ENCODE assay signal across 8 mouse cellular contexts in the genomic region with DNA sequence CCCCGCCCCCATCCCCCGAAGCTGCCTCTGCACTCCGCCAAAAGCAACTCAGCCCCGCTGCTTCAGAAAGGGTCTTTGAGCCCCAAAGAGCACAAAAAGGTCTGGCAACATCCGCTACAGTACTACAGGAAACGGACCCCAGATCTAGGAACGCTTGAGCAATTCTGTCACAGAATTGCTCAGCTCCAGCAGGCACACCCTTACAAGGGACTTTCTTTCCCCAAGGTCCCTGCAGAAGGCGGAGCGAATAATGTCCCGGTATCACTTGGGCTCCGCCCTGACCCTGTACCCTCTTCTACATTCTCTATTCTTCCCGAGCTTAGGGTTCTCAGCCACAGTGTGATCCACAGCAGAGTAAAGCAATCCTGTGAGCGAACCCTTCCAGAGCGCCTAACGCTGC. TPM values are rescaled to one million over a fixed set of nuclear protein-coding genes. Genes with fewer than 3 reads are reported as not detected.
A peak's percentile ranks its signal among the peaks of the same experiment; 100 is the strongest.
DNase-seq lines count a peak whose midpoint lies in the region; ATAC-seq and TF ChIP-seq lines count a peak whose summit lies in the region.

No protein-coding gene starts in this region.

- H3K9ac ChIP-seq in MEL (ENCODE audit: control insufficient read depth, low read depth, low read length, poor library complexity, severe bottlenecking): peak overlapping the region; percentile 77
- H3K9ac ChIP-seq in heart, embryonic 15.5 days: peak overlapping the region; percentile 56
- H3K9ac ChIP-seq in liver, embryonic 16.5 days (ENCODE audit: low read depth, low read length): peak overlapping the region; percentile 28; the same call in 1 of the 2 replicates
- 0 out of 2 replicates have a peak overlapping the region, but pooled peaks have one; percentile 36 for H3K9ac ChIP-seq in stomach, embryonic 14.5 days (replicated peaks; ENCODE audit: low read depth, low read length)

- no peak for TF ChIP-seq RAD21 in MEL (IDR thresholded peaks at IDR 0.05; ENCODE audit: low read depth, low read length)

- TF ChIP-seq CTCF in kidney, adult 2 months (conservative IDR thresholded peaks at IDR 0.05; ENCODE audit: insufficient read depth, insufficient read length, low read depth, low read length): no peak
- no peak for TF ChIP-seq CTCF in MEL (IDR thresholded peaks at IDR 0.05 in 2 of 3, conservative IDR thresholded peaks at IDR 0.05 in 1 of 3; ENCODE audit: control insufficient read depth in 1 of 3, insufficient read depth in 1 of 3, low read depth in 2 of 3, low read length in 3 of 3, poor library complexity in 1 of 3, severe bottlenecking in 1 of 3)

- H3K4me1 ChIP-seq in kidney, adult 2 months (ENCODE audit: control insufficient read depth, insufficient read depth, low read length): peaks cover 3% of the 10 kb centered on the region
- H3K4me1 ChIP-seq in MEL (ENCODE audit: control insufficient read depth in 1 of 2, insufficient read depth in 2 of 2, low read length in 2 of 2): peaks cover 0 to 17% of the 10 kb centered on the region in 2 experiments; a peak in 2 of 4 replicates
- peaks cover 19% of the 10 kb centered on the region for H3K4me1 ChIP-seq in heart, embryonic 15.5 days (replicated peaks)
- H3K4me1 ChIP-seq in liver, embryonic 16.5 days (ENCODE audit: control insufficient read depth, low read depth, low read length): peaks cover 23% of the 10 kb centered on the region
- no peaks in the 10 kb centered on the region for H3K4me1 ChIP-seq in stomach, embryonic 14.5 days (ENCODE audit: control insufficient read depth, insufficient read depth, low read length)

- H3K36me3 ChIP-seq in kidney, adult 2 months (ENCODE audit: control insufficient read depth, insufficient read depth, low read length): no peaks in the 10 kb centered on the region
- H3K36me3 ChIP-seq in MEL (ENCODE audit: control insufficient read depth in 1 of 2, insufficient read depth in 2 of 2, low read length in 2 of 2): peaks cover 0 to 12% of the 10 kb centered on the region in 2 experiments; a peak in 3 of 4 replicates
- H3K36me3 ChIP-seq in heart, embryonic 15.5 days: peaks cover 15% of the 10 kb centered on the region
- H3K36me3 ChIP-seq in liver, embryonic 16.5 days (ENCODE audit: control insufficient read depth, insufficient read depth): no peaks in the 10 kb centered on the region
- peaks cover 18% of the 10 kb centered on the region for H3K36me3 ChIP-seq in stomach, embryonic 14.5 days (ENCODE audit: control insufficient read depth, insufficient read depth, low read length)

- ATAC-seq in heart, embryonic 15.5 days (replicated peaks; ENCODE audit: insufficient number of reproducible peaks, insufficient read depth, low FRiP score, low read depth): peak; percentile 16
- peak; percentile 9 for ATAC-seq in liver, embryonic 16.5 days (ENCODE audit: low read depth)
- ATAC-seq in stomach, embryonic 14.5 days (ENCODE audit: insufficient number of reproducible peaks, insufficient read depth, low FRiP score, low read depth): peak; percentile 7; the same call in 1 of the 2 replicates

- TF ChIP-seq EP300 in MEL (IDR thresholded peaks at IDR 0.05; ENCODE audit: low read depth in 1 of 2, low read length in 2 of 2): no peak

- H3K79me2 ChIP-seq in MEL (ENCODE audit: control insufficient read depth, insufficient read depth, low read length, poor library complexity): peaks cover 18% of the 10 kb centered on the region

- no peak for DNase-seq in kidney, adult 2 months
- no peak for DNase-seq in kidney, adult 18-20 months
- DNase-seq in MEL (ENCODE audit: low read depth, low spot score) (peak; percentile 70), MN1 (ENCODE audit: low spot score) (no peak)
- DNase-seq in cerebellum, adult 18-20 months: no peak

- H3K27ac ChIP-seq in kidney, adult 2 months (ENCODE audit: insufficient read depth, low read depth, low read length): peak overlapping the region; percentile 91
- peak overlapping the region; percentile 55 for H3K27ac ChIP-seq in MEL (ENCODE audit: control insufficient read depth, low read depth, low read length)
- H3K27ac ChIP-seq in heart, embryonic 15.5 days: peak overlapping the region; percentile 91
- peak overlapping the region; percentile 50; the same call in 1 of the 2 replicates for H3K27ac ChIP-seq in liver, embryonic 16.5 days (ENCODE audit: low read length)
- peak overlapping the region; percentile 90 for H3K27ac ChIP-seq in stomach, embryonic 14.5 days (ENCODE audit: low read length)

- peak overlapping the region; percentile 71 for H3K4me3 ChIP-seq in kidney, adult 2 months (ENCODE audit: insufficient read depth, low read depth, low read length)
- peak overlapping the region; percentile 61 to 69 for H3K4me3 ChIP-seq in MEL (ENCODE audit: control insufficient read depth in 1 of 2, insufficient read depth in 1 of 2, low read depth in 2 of 2, low read length in 2 of 2)
- peak overlapping the region; percentile 64 for H3K4me3 ChIP-seq in heart, embryonic 15.5 days
- H3K4me3 ChIP-seq in liver, embryonic 16.5 days (ENCODE audit: low read depth, low read length): peak overlapping the region; percentile 63
- peak overlapping the region; percentile 52 for H3K4me3 ChIP-seq in stomach, embryonic 14.5 days (ENCODE audit: low read depth, low read length)

- no peak for TF ChIP-seq POLR2A in kidney, adult 2 months (IDR thresholded peaks at IDR 0.05; ENCODE audit: low read depth, low read length)
- no peak for TF ChIP-seq POLR2A in MEL (IDR thresholded peaks at IDR 0.05; ENCODE audit: control insufficient read depth in 1 of 2, insufficient read depth in 1 of 2, low read depth in 1 of 2, low read length in 2 of 2, poor library complexity in 1 of 2)

- H3K9me3 ChIP-seq in MEL (replicated peaks; ENCODE audit: insufficient read depth, low read length): no peaks in the 10 kb centered on the region
- no peaks in the 10 kb centered on the region for H3K9me3 ChIP-seq in heart, embryonic 15.5 days (replicated peaks)
- H3K9me3 ChIP-seq in liver, embryonic 16.5 days (replicated peaks; ENCODE audit: control insufficient read depth, low read length): no peaks in the 10 kb centered on the region
- H3K9me3 ChIP-seq in stomach, embryonic 14.5 days (ENCODE audit: control insufficient read depth, low read depth, low read length): no peaks in the 10 kb centered on the region

- no peaks in the 10 kb centered on the region for H3K27me3 ChIP-seq in kidney, adult 2 months (replicated peaks; ENCODE audit: control insufficient read depth, insufficient read depth, low read length)
- no peaks in the 10 kb centered on the region for H3K27me3 ChIP-seq in MEL (ENCODE audit: control insufficient read depth in 1 of 2, insufficient read depth in 2 of 2, low read length in 2 of 2)
- no peaks in the 10 kb centered on the region for H3K27me3 ChIP-seq in heart, embryonic 15.5 days
- H3K27me3 ChIP-seq in liver, embryonic 16.5 days (ENCODE audit: control insufficient read depth, insufficient read depth, low read depth, low read length): no peaks in the 10 kb centered on the region; the same call in 1 of the 2 replicates
- no peaks in the 10 kb centered on the region for H3K27me3 ChIP-seq in stomach, embryonic 14.5 days (ENCODE audit: control insufficient read depth, insufficient read depth, low read length)

- peak overlapping the region; percentile 70 for H3K4me2 ChIP-seq in heart, embryonic 15.5 days
- peak overlapping the region; percentile 91 for H3K4me2 ChIP-seq in liver, embryonic 16.5 days (ENCODE audit: low read depth, low read length)
- peak overlapping the region; percentile 41 for H3K4me2 ChIP-seq in stomach, embryonic 14.5 days (replicated peaks; ENCODE audit: low read depth, low read length)

- 1% methylated on average over 15 of the region's 15 CpGs for WGBS in kidney, adult 2 months
- WGBS in heart, embryonic 15.5 days: 4% methylated on average over 15 of the region's 15 CpGs
- 23% methylated on average over 14 of the region's 15 CpGs for WGBS in liver, embryonic 16.5 days (ENCODE audit: insufficient replicate concordance)
- WGBS in stomach, embryonic 14.5 days: 21% methylated on average over 15 of the region's 15 CpGs

RNA-seq across cellular contexts. Expression of a gene that starts 2.9 kb away (rescaled TPM):
- polyA plus RNA-seq in kidney, adult 2 months (2012; rRNA removed): 125 and 161 TPM in 2 replicates
- 111 and 155 TPM in 2 replicates for total RNA-seq in MEL (2012; rRNA removed)
- polyA plus RNA-seq in MEL (2012; ENCODE audit: insufficient read depth in 1 of 2, insufficient read length in 2 of 2, low read depth in 1 of 2, low replicate concordance in 2 of 2, missing spikeins in 1 of 2): 100 to 1,000 TPM; 147 to 233 TPM
- 124 and 188 TPM in 2 replicates for polyA plus RNA-seq in heart, embryonic 15.5 days (2015; fragmentation: Nextera tagmentation; extraction: Ambion mirVana)
- 42.7 and 53.3 TPM in 2 replicates for polyA plus RNA-seq in liver, embryonic 16.5 days (2015; fragmentation: Nextera tagmentation; extraction: Ambion mirVana)
- polyA plus RNA-seq in stomach, embryonic 14.5 days (2014; fragmentation: Nextera tagmentation; extraction: Ambion mirVana): 515 and 563 TPM in 2 replicates

RNA-seq across cellular contexts. Expression of a gene that starts 7.8 kb away (rescaled TPM):
- 41.1 and 45.2 TPM in 2 replicates for polyA plus RNA-seq in kidney, adult 2 months (2012; rRNA removed)
- 52.2 and 55.5 TPM in 2 replicates for total RNA-seq in MEL (2012; rRNA removed)
- 100 to 1,000 TPM; 130 to 157 TPM for polyA plus RNA-seq in MEL (2012; ENCODE audit: insufficient read depth in 1 of 2, insufficient read length in 2 of 2, low read depth in 1 of 2, low replicate concordance in 2 of 2, missing spikeins in 1 of 2)
- polyA plus RNA-seq in heart, embryonic 15.5 days (2015; fragmentation: Nextera tagmentation; extraction: Ambion mirVana): 14.5 and 14.9 TPM in 2 replicates
- 7.4 and 7.7 TPM in 2 replicates for polyA plus RNA-seq in liver, embryonic 16.5 days (2015; fragmentation: Nextera tagmentation; extraction: Ambion mirVana)
- polyA plus RNA-seq in stomach, embryonic 14.5 days (2014; fragmentation: Nextera tagmentation; extraction: Ambion mirVana): 33.3 and 37.3 TPM in 2 replicates

RNA-seq across cellular contexts. Expression of a gene that starts 23.9 kb away (rescaled TPM):
- 1,301 and 1,460 TPM in 2 replicates for polyA plus RNA-seq in kidney, adult 2 months (2012; rRNA removed)
- 3,229 and 3,230 TPM in 2 replicates for total RNA-seq in MEL (2012; rRNA removed)
- polyA plus RNA-seq in MEL (2012; ENCODE audit: insufficient read depth in 1 of 2, insufficient read length in 2 of 2, low read depth in 1 of 2, low replicate concordance in 2 of 2, missing spikeins in 1 of 2): 100 to 1,000 TPM in 1 of 2 experiments, not detected in 1; 232 TPM
- 413 and 447 TPM in 2 replicates for polyA plus RNA-seq in heart, embryonic 15.5 days (2015; fragmentation: Nextera tagmentation; extraction: Ambion mirVana)
- 375 and 448 TPM in 2 replicates for polyA plus RNA-seq in liver, embryonic 16.5 days (2015; fragmentation: Nextera tagmentation; extraction: Ambion mirVana)
- polyA plus RNA-seq in stomach, embryonic 14.5 days (2014; fragmentation: Nextera tagmentation; extraction: Ambion mirVana): 893 and 924 TPM in 2 replicates

RNA-seq across cellular contexts. Expression of a gene that starts 35.0 kb away (rescaled TPM):
- polyA plus RNA-seq in kidney, adult 2 months (2012; rRNA removed): 79.6 and 104 TPM in 2 replicates
- total RNA-seq in MEL (2012; rRNA removed): 26.1 and 28.0 TPM in 2 replicates
- polyA plus RNA-seq in MEL (2012; ENCODE audit: insufficient read depth in 1 of 2, insufficient read length in 2 of 2, low read depth in 1 of 2, low replicate concordance in 2 of 2, missing spikeins in 1 of 2): 10 to 100 TPM in 1 of 2 experiments, not detected in 1; 34.1 TPM
- 70.3 and 76.6 TPM in 2 replicates for polyA plus RNA-seq in heart, embryonic 15.5 days (2015; fragmentation: Nextera tagmentation; extraction: Ambion mirVana)
- polyA plus RNA-seq in liver, embryonic 16.5 days (2015; fragmentation: Nextera tagmentation; extraction: Ambion mirVana): 27.8 and 30.2 TPM in 2 replicates
- polyA plus RNA-seq in stomach, embryonic 14.5 days (2014; fragmentation: Nextera tagmentation; extraction: Ambion mirVana): 64.6 and 67.5 TPM in 2 replicates

RNA-seq across cellular contexts. Expression of a gene that starts 35.4 kb away (rescaled TPM):
- 26.0 and 26.1 TPM in 2 replicates for polyA plus RNA-seq in kidney, adult 2 months (2012; rRNA removed)
- 5.0 and 5.6 TPM in 2 replicates for total RNA-seq in MEL (2012; rRNA removed)
- polyA plus RNA-seq in MEL (2012; ENCODE audit: insufficient read depth in 1 of 2, insufficient read length in 2 of 2, low read depth in 1 of 2, low replicate concordance in 2 of 2, missing spikeins in 1 of 2): 1 to 10 TPM in 1 of 2 experiments, not detected in 1; 9.5 TPM
- 14.3 and 17.2 TPM in 2 replicates for polyA plus RNA-seq in heart, embryonic 15.5 days (2015; fragmentation: Nextera tagmentation; extraction: Ambion mirVana)
- 22.0 and 23.6 TPM in 2 replicates for polyA plus RNA-seq in liver, embryonic 16.5 days (2015; fragmentation: Nextera tagmentation; extraction: Ambion mirVana)
- polyA plus RNA-seq in stomach, embryonic 14.5 days (2014; fragmentation: Nextera tagmentation; extraction: Ambion mirVana): 17.3 and 18.7 TPM in 2 replicates

Comparison
In these comparisons a context has a peak if more than half of its experiments do, and no peak if none do; other contexts are left out.
1. H3K4me2 ChIP-seq: peak in every context shown above with its lines; median percentile 91 in liver, embryonic 16.5 days; 70 in heart, embryonic 15.5 days; 41 in stomach, embryonic 14.5 days.